Mouse (Mus musculus) heart, adult 2 months (tissue): ENCODE measurements around the gene 4930544D05Rik. TPM values are rescaled to one million over a fixed set of nuclear protein-coding genes. Genes with fewer than 3 reads are reported as not detected.

Source experiments
- DNase-seq, 2 experiments: peaks; one replicate each; pipeline ENCODE4 v3.0.0; 2021
- H3K27ac ChIP-seq: fragments of 200-600 bp; 2 replicates; pipeline ENCODE4 v1.8.1; 2022
- H3K27me3 ChIP-seq: fragments of 200-500 bp; 2 replicates; pipeline ENCODE4 v1.6.1; 2012; ENCODE audit warnings: mild to moderate bottlenecking, low read length, inconsistent platforms, mixed read lengths; ENCODE audit not compliant: control insufficient read depth, insufficient read depth
- H3K36me3 ChIP-seq: fragments of 200-500 bp; 2 replicates; pipeline ENCODE4 v1.6.1; 2012; ENCODE audit warnings: low read length, inconsistent platforms; ENCODE audit not compliant: control insufficient read depth, insufficient read depth
- H3K4me1 ChIP-seq: fragments of 200-500 bp; 2 replicates; pipeline ENCODE4 v1.6.1; 2011; ENCODE audit warnings: low read length; ENCODE audit not compliant: control insufficient read depth, insufficient read depth
- H3K4me3 ChIP-seq: fragments of 200-600 bp; 2 replicates; pipeline ENCODE4 v1.8.1; 2022
- H3K79me2 ChIP-seq: fragments of 200-500 bp; replicated peaks from 2 replicates; pipeline ENCODE4 v1.6.1; 2012; ENCODE audit warnings: mild to moderate bottlenecking, inconsistent platforms, low read length, moderate library complexity, mixed read lengths; ENCODE audit not compliant: control insufficient read depth, insufficient read depth
- H3K9ac ChIP-seq: fragments of 200-500 bp; 2 replicates; pipeline ENCODE4 v1.6.1; 2012; ENCODE audit warnings: low read depth, mild to moderate bottlenecking, control low read depth, inconsistent platforms, low read length, mixed read lengths
- CTCF ChIP-seq: fragments of 200-600 bp; IDR thresholded peaks from 2 replicates; pipeline ENCODE4 v1.8.1; 2022; ENCODE audit warnings: antibody characterized with exemption, mild to moderate bottlenecking, moderate library complexity
- EP300 ChIP-seq: fragments of 200-500 bp; IDR thresholded peaks from 2 replicates; pipeline ENCODE4 v1.6.1; 2011; ENCODE audit warnings: low read depth, low read length, control low read depth; ENCODE audit not compliant: insufficient read depth
- POLR2A ChIP-seq: fragments of 200-500 bp; IDR thresholded peaks from 2 replicates; pipeline ENCODE4 v1.6.1; 2011; ENCODE audit warnings: mild to moderate bottlenecking, low read depth, low read length, control low read depth; ENCODE audit not compliant: insufficient read depth
- WGBS: fragments of 180-500 bp; shearing (Covaris S2); methylation state at CpG from one replicate; pipeline ENCODE4 v1.1.7; 2018; 5-methylcytosine and 5-hydroxymethylcytosine counted together
- intact Hi-C: fragments of 180-260 bp; cut with DNase I; formaldehyde crosslinking; loops from one replicate; pipeline ENCODE4 v1.15.1; 2025
- polyA plus RNA-seq: library from polyadenylated mRNA; depleted of rRNA; stranded (reverse); fragments of >200 nt; gene quantifications from 2 replicates; pipeline ENCODE4 v1.2.3, GENCODE M21; 2012
- total RNA-seq, 2 experiments: library from RNA; stranded (reverse); gene quantifications; 2 replicates each; pipeline ENCODE4 v1.2.3; 2021

The 4930544D05Rik gene
- total and polyA plus RNA-seq, 3 experiments, result 0.31 TPM; not detected in 2

GRCm38 (mm10) chr11:70577201-70577600 lies 38.4 kb upstream of the 4930544D05Rik start:
- H3K27me3 ChIP-seq, result no peaks in the 10 kb centered on the region
- no peak overlapping the region for H3K4me3 ChIP-seq
- no peak for DNase-seq
- peaks cover 4% of the 10 kb centered on the region; the same call in 1 of the 2 replicates for H3K79me2 ChIP-seq
- 53% methylated on average over 3 of the region's 3 CpGs for WGBS
- H3K4me1 ChIP-seq, result peaks cover 23% of the 10 kb centered on the region
- intact Hi-C loops, result no loop called here
- no peak overlapping the region for H3K9ac ChIP-seq
- no peaks in the 10 kb centered on the region; the same call in 1 of the 2 replicates for H3K36me3 ChIP-seq
- H3K27ac ChIP-seq, result no peak overlapping the region
- TF ChIP-seq EP300, result no peak
- TF ChIP-seq POLR2A, result no peak
- TF ChIP-seq CTCF, result no peak

GRCm38 (mm10) chr11:70578962-70579361 lies 36.7 kb upstream of the 4930544D05Rik start:
- DNase-seq, result no peak
- H3K4me3 ChIP-seq, result no peak overlapping the region
- H3K79me2 ChIP-seq, result peaks cover 3% of the 10 kb centered on the region; the same call in 1 of the 2 replicates
- no peaks in the 10 kb centered on the region for H3K27me3 ChIP-seq
- WGBS, result 88% methylated on average over 6 of the region's 6 CpGs
- no peaks in the 10 kb centered on the region; the same call in none of the 2 replicates for H3K36me3 ChIP-seq
- peaks cover 33% of the 10 kb centered on the region for H3K4me1 ChIP-seq
- TF ChIP-seq POLR2A (no peak), EP300 (no peak), CTCF (no peak)
- no peak overlapping the region for H3K9ac ChIP-seq
- intact Hi-C loops, result no loop called here
- no peak overlapping the region for H3K27ac ChIP-seq

GRCm38 (mm10) chr11:70579710-70580357 lies 35.8 kb upstream of the 4930544D05Rik start:
- WGBS, result 68% methylated on average over 9 of the region's 9 CpGs
- peaks cover 35% of the 10 kb centered on the region for H3K4me1 ChIP-seq
- H3K27ac ChIP-seq, result no peak overlapping the region; the same call in 1 of the 2 replicates
- intact Hi-C loops, result loop anchor here (1.0 kb wide), 1 partner anchor 14 kb away; no protein-coding TSS in a partner anchor
- DNase-seq, result no peak
- H3K36me3 ChIP-seq, result no peaks in the 10 kb centered on the region; the same call in none of the 2 replicates
- no peaks in the 10 kb centered on the region for H3K27me3 ChIP-seq
- H3K79me2 ChIP-seq, result peaks cover 3% of the 10 kb centered on the region; the same call in 1 of the 2 replicates
- no peak overlapping the region for H3K9ac ChIP-seq
- TF ChIP-seq POLR2A, result no peak
- TF ChIP-seq EP300, result no peak
- no peak for TF ChIP-seq CTCF
- H3K4me3 ChIP-seq, result no peak overlapping the region

GRCm38 (mm10) chr11:70580358-70580720 lies 35.3 kb upstream of the 4930544D05Rik start:
- intact Hi-C loops, result loop anchor here (1.0 kb wide), 1 partner anchor 14 kb away; no protein-coding TSS in a partner anchor
- H3K9ac ChIP-seq, result no peak overlapping the region
- no peak for TF ChIP-seq CTCF
- peaks cover 37% of the 10 kb centered on the region for H3K4me1 ChIP-seq
- no peak overlapping the region; the same call in 1 of the 2 replicates for H3K27ac ChIP-seq
- H3K27me3 ChIP-seq, result no peaks in the 10 kb centered on the region
- no peak for DNase-seq
- H3K36me3 ChIP-seq, result no peaks in the 10 kb centered on the region; the same call in none of the 2 replicates
- no peak overlapping the region for H3K4me3 ChIP-seq
- H3K79me2 ChIP-seq, result peaks cover 3% of the 10 kb centered on the region; the same call in 1 of the 2 replicates
- WGBS, result 30% methylated on average over 5 of the region's 5 CpGs

GRCm38 (mm10) chr11:70580921-70581320 lies 34.7 kb upstream of the 4930544D05Rik start:
- WGBS, result 47% methylated on average over 3 of the region's 3 CpGs
- Histone ChIP-seq H3K4me1 (peaks cover 39% of the 10 kb centered on the region), H3K79me2 (peaks cover 3% of the 10 kb centered on the region; the same call in 1 of the 2 replicates), H3K27ac (peak overlapping the region; percentile 12; the same call in 1 of the 2 replicates), H3K4me3 (no peak overlapping the region), H3K9ac (no peak overlapping the region), H3K27me3 (no peaks in the 10 kb centered on the region), H3K36me3 (peaks cover 2% of the 10 kb centered on the region)
- TF ChIP-seq CTCF (no peak), POLR2A (no peak), EP300 (no peak)
- DNase-seq, result no peak
- intact Hi-C loops, result loop anchor here (1.0 kb wide), 1 partner anchor 15 kb away; no protein-coding TSS in a partner anchor

GRCm38 (mm10) chr11:70582196-70582595 lies 33.5 kb upstream of the 4930544D05Rik start:
- DNase-seq, result no peak
- TF ChIP-seq POLR2A (no peak), CTCF (no peak)
- Histone ChIP-seq H3K4me3 (no peak overlapping the region), H3K27ac (peak overlapping the region; percentile 58), H3K9ac (no peak overlapping the region), H3K27me3 (no peaks in the 10 kb centered on the region), H3K79me2 (peaks cover 7% of the 10 kb centered on the region), H3K4me1 (peaks cover 43% of the 10 kb centered on the region), H3K36me3 (peaks cover 6% of the 10 kb centered on the region)
- 42% methylated on average over 3 of the region's 3 CpGs for WGBS
- intact Hi-C loops, result no loop called here
